Mouse (Mus musculus): Measurements from ENCODE around the gene Pnma3.
"Not testable (repeated sequence)": the region's sequence is repeated elsewhere in the genome, so short reads cannot be mapped to it uniquely, and the experiment has no call there.

Pnma3 gene

DNA sequence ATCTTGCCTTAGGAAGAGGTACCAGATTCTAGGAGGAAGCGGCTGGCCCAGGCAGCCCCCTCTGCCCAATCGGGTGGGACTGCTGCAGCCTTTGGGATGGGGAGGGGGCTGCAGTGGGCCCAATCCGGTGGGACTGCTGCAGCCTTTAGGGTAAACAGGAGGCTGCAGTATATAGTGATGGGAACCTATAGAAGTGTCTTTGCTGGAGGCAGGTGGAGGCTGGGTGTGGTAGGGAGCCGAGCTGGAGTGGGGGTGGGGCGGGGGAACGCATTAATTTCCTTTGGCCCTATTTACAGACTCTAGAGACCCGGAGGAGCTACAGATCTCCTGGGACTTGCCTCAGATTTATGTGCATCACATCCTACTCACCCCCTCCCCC is at the start of gene Pnma3:
Gene Pnma3 (plus strand): TSS at position 373 of the 379 bp plus-strand sequence.
- in situ Hi-C loops (cut with MseI, MboI) = loop anchor here (25.0 kb wide), 1 partner anchor 173 kb away; the partner anchor contains the start of genes F8a (in 2 of the 2) and Xlr4c (in 2 of the 2)

- in situ Hi-C loops (cut with MseI, MboI) = loop anchor here in 1 of 2 experiments (25.0 kb wide), 1 partner anchor 300 kb away; the partner anchor contains the start of genes Gm45015 and Zfp275
Measured at GRCm38 (mm10) chrX:73037003-73037402, 27.6 kb upstream of the Pnma3 start, which contains the start of gene Pnma5. TSS of gene Pnma5 (minus strand) at chrX:73037103.

GRCm38 (mm10) chrX:73038831-73039230 is 25.8 kb upstream of the Pnma3 start:
- in situ Hi-C loops (cut with MseI, MboI) = loop anchor here in 1 of 2 experiments (25.0 kb wide), 1 partner anchor 298 kb away; the partner anchor contains the start of genes Gm45015 and Zfp275

- in situ Hi-C loops (cut with MseI, MboI) = loop anchor here in 1 of 2 experiments (10.0 to 25.0 kb wide), 2 partner anchors 298 to 395 kb away; partner anchors contain the start of genes Gm45015, Trex2 and Zfp275
Measured at GRCm38 (mm10) chrX:73039666-73040065, 24.9 kb upstream of the Pnma3 start.

GRCm38 (mm10) chrX:73053860-73054563 is 10.6 kb upstream of the Pnma3 start:
- in situ Hi-C loops (cut with MseI, MboI) = loop anchor here (25.0 kb wide), 1 partner anchor 183 kb away; the partner anchor contains the start of genes F8a (in 2 of the 2) and Xlr4c (in 2 of the 2)

DNA sequence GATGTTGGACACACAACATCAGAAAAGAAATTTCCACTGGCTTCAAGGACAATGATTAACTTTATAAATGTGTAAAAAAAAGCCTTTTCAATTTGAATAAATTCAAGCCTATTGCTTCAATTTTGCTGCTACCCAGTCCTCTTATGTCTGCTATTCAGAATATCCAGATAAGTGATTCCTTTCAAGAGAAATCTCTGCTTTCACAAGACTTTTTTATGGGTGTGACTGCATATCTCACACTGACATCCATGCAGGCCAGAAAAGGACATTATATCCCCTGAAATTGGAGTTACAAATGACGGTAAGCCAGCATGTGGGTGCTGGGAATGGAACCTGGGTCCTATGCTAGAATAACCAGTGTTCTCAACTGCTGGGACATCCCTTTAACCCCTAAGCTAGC is 3.1 kb upstream of the Pnma3 start:
- in situ Hi-C loops (cut with MseI, MboI) = loop anchor here (25.0 kb wide), 1 partner anchor 176 kb away; the partner anchor contains the start of genes F8a (in 2 of the 2) and Xlr4c (in 2 of the 2)

DNA sequence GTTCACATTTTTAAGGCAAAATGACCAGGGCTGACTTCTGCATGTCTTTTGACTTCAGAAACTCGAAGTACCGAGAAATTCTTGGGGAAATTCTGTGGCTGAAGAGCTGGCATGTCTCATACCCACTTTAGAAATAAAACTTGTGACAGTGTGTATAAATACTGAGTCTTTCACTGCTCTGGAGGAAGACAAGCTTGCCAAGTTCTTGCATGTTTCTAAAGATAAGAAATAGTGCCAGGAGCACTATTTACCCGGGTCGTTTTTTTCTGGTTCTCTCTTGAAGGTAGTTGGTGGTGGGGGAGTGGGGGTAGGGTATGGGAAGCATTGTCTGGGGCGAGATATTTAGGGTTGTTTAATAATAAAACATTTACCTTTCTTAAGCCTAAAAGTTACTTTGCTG is 2.3 kb upstream of the Pnma3 start:
- in situ Hi-C loops (cut with MseI, MboI) = loop anchor here (25.0 kb wide), 1 partner anchor 175 kb away; the partner anchor contains the start of genes F8a (in 2 of the 2) and Xlr4c (in 2 of the 2)

DNA sequence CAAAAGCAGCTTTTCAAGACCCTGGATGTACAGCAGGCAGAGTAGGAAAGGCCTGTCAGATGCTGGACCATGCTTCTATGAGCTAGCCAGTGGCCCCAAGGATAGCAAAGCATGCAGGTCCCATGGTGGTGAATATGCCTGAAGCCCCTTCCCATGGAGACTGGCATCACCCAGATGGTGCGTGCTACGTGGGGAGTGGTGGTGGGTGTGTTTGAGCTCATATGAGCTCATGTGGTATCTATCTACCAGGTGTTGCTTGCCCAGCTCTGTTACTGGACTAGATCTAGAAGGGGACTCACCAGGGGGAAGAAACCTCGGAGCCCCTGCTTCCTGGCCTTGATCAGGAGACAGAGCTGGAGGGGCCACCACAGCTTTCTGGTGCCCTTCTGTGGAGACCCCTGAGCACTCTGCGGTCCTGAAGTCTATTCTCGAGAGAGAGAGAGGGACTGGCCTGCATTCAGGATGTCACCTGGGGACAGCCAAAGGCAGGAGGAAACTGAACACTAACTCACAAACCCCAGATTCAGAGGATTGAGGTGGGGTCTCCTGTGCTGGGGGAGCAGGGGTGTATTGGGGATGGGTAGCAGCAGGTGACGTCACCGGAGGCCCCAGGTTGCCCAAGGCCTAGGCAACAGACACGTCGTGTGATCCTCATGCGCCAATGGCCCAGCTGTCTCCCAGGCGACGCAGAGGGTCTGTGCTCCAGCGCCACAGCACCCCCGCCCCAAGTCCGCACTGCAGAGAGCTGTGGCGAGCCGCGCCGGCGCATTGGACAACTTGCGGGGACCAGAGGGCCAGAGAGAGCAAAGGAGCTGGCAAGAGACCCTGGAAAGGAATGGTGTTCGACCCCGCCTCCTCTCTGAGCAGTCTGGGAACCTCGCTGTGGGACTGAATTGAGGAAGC is 824 bp upstream of the Pnma3 start:
- in situ Hi-C loops (cut with MseI, MboI) = loop anchor here (25.0 kb wide), 1 partner anchor 174 kb away; the partner anchor contains the start of genes F8a (in 2 of the 2) and Xlr4c (in 2 of the 2)

- in situ Hi-C loops (cut with MseI, MboI) = loop anchor here (25.0 kb wide), 1 partner anchor 170 kb away; the partner anchor contains the start of genes F8a (in 2 of the 2) and Xlr4c (in 2 of the 2)
Measured at GRCm38 (mm10) chrX:73066765-73067312, 2.3 kb downstream of the Pnma3 start.

DNA sequence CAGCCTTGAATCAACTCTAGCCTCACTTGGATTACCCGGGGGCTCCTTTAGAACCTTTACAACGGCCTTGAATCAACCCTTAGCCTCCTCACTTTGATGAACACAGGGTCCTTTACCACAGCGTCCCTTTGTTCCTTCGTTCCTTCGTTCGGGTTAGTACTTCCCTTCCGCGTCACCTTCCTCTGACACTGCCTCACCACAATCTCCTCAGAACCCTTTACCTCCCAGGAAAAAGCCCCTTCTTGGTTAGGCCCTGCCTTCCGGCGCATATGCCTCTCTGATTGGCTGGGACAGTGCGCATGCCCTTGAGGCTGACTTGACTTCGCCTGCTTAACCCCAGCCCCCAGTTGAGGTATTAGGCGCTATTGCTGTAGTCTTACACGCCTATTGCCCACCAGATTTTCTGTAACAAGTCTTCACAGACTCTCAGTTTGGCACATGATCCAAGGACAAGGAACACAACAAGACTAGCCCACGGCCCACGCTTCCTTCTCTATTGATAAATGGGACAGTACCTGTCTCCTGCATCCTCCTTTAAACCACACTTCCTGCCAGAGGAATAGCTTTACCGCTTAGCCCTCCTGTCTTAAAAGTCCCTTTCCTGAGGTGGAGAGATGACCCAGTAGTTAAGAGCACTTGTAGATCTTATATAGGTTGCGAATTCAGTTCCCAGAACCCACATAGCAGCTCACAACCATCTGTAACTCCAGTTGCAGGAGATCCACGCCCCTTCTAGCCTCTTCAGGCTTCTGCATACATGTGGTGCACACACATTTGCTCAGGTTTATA is 17.9 kb downstream of the Pnma3 start, which contains the start of gene Xlr4a:
Gene Xlr4a (minus strand): TSS at position 212 of the 789 bp plus-strand sequence.
- in situ Hi-C loops (cut with MseI, MboI) = not testable (repeated sequence)

DNA sequence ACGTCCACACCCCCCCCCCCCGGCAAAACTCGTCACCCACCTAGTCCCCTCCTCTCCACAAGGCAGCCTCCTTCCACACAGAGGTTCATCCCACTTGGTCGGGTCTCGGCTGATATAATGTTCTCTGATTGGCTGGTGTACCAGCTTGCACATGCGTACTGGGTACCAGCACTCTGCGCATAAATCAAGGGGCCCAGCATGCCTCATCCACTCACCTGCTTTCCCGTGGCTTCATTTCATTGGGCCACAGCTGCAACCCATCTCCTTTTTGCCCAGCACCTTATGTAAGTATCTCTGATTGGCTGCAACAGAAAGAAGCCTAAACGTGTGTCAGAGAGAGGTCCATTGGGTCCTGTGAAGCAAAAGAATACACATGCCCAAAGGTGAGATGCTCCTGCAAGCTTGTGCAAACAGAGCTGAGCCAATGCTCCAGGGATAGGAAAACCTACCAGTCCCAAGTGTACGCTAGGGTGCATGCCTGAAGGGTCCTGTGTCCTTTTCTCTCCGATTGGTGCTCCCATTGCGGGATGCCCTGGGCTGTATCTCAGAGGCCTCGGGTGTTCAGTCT is 32.4 kb downstream of the Pnma3 start, which contains the start of gene Xlr3a:
Gene Xlr3a (minus strand): TSS at position 155 of the 568 bp plus-strand sequence.
- in situ Hi-C loops (cut with MseI, MboI) = not testable (repeated sequence)

- in situ Hi-C loops (cut with MseI, MboI) = not testable (repeated sequence)
Measured at GRCm38 (mm10) chrX:73116747-73117146, 52.2 kb downstream of the Pnma3 start, which contains the start of gene Gm14685. TSS of gene Gm14685 (plus strand) at chrX:73117047.
